Mouse (Mus musculus) ovary, adult 2 months (tissue): Measurements from ENCODE around the gene Rad23a. TPM values are rescaled to one million over a fixed set of nuclear protein-coding genes. Genes with fewer than 3 reads are reported as not detected.

Experiments
- polyA plus RNA-seq: library from polyadenylated mRNA; depleted of rRNA; stranded (reverse); fragments of >200 nt; gene quantifications from 2 replicates; pipeline ENCODE4 v1.2.3, GENCODE M21; 2012; rRNA removed

The Rad23a gene
- 67.1 and 86.6 TPM in 2 replicates for polyA plus RNA-seq

DNA sequence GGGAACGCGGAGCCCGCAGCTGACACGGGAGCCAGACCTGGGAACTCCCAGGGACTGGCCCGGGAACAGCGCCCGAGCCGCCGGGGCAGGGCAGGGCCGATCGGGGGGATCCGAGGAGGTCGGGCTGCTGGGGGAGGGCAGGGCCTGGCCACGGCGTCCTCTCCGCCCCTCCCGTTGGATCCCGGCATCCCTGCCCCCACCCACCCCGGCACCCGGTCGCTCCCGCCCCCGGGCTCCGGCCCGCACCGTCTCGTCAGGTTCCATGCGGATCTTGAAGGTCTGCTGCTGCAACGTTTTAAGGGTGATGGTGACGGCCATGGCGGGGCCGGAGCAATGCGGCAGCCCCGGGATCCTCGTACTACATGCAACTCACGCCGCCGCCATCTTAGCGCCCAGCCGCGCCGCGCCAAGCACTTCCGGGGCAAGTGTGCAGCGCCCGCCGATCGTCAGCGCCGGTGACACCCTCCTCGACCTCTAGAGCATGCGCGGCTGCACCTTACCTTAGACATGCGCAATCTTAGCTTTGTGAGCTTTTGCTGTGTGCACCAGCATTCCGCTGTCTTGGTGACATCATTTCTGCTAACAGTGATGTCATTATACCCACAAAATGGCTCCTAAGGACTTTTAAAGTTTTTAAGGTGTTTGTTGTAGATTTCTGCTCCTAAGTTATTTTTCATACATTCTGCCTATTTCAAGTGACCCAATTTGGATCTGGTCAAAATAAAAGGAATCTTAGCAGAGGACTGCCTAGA, at the start of gene Rad23a:
Gene Rad23a, minus strand, starts transcription at position 418 of the 752 bp plus-strand sequence.

GRCm38 (mm10) chr8:84871376-84872308, 31.2 kb upstream of the Rad23a start, which contains the start of gene Syce2:
TSS of gene Syce2 (plus strand) at chr8:84872111.

GRCm38 (mm10) chr8:84856864-84857441, 16.5 kb upstream of the Rad23a start, which contains the start of gene Farsa:
TSS of gene Farsa (plus strand) at chr8:84856989.

DNA sequence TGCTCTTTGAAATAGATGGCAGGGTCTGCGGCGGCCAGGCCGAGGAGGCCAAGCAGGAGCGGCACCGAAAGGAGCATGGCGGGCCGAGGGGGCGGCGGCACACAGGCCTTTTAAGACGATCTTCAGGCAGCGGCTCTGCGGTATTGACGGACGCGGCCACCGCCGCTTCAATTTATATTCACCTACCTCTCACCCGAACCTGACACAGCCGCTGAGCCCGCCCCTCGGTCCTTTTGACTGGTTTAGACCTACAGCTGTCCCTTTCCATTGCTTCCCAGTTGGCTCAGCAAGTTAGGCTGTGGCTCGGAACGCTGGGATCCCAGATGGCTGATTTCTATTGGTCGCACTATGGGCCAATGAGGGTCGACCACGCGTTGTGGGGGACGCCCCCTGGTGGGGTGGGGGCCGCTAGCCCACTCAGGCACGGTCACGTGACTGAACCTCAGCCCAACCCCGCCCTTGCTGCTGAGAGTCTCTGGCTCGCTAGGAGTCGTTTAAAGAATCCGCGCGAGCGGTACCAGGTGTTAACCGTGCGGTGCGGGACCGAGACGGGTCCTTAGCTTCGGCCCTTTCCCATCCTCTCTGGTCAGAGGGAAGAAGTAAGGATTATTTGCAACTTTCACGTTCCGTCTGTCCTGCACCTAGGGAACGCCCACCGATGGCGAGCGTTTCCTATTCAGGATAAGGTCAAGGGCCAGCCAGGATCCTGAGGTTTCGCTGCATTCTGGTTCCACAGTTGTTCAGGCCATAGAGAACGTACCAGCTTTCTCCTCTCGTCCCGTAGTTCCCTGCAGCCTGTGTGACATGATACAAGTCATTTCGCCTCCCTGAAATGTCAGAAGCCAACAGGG, 6.5 kb upstream of the Rad23a start, which contains the start of gene Calr:
Gene Calr, minus strand, starts transcription at position 213 of the 851 bp plus-strand sequence.

DNA sequence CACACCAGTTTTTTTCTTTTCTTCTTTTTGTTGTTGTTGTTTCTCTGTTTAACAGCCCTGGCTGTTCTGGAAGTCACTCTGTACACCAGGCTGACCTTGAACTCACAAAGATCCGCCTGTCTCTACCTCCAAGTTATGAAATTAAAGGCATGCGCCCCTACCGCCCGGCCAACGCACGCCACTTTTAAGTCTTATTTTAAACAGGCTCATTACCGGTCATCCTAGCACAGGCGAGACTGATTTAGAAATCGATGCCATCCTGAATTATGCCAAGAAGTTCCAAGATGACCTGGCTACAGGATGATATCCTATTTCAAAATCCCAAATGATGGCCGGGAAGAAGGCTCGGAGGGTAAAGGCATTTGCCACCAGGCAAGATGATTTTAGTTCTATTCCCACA, 9.0 kb downstream of the Rad23a start, which contains the start of gene Gadd45gip1:
Gene Gadd45gip1, plus strand, starts transcription at position 33 of the 400 bp plus-strand sequence.

DNA sequence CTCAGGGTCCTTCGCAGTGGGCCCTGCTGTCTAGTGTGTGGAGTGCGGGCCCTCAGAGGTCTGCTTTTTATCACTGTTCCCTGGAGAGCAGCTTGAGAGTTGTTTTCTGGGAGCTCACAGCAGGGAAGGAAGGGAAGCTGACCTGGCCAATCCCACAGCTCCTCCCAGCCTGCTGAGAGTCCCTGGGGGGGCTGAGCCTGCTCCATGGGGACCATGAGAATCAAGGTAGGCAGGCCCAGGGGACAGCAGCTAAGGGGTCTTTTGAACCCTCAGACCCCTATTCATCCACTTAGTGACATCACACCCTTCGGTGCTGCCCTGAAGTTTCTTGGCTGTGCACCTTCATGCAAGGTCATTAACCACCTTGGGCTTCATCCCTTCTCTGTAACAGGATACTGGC, 17.7 kb downstream of the Rad23a start, which contains the start of gene Dand5:
Gene Dand5, minus strand, starts transcription at position 101 of the 400 bp plus-strand sequence.

GRCm38 (mm10) chr8:84799999-84800831, 40.2 kb downstream of the Rad23a start, which contains the start of gene Nfix:
TSS of gene Nfix (minus strand) at chr8:84800344.

Other genes starting within 250 kb of the Rad23a start
- gene Ier2, start 177.8 kb downstream of the Rad23a start, polyA plus RNA-seq: 17.5 and 18.9 TPM in 2 replicates
- gene Trmt1, start 154.4 kb downstream of the Rad23a start, polyA plus RNA-seq: 155 and 174 TPM in 2 replicates
- 196 and 200 TPM in 2 replicates for gene Nacc1, start 152.8 kb downstream of the Rad23a start, polyA plus RNA-seq
- 7.4 and 9.1 TPM in 2 replicates for gene Lyl1, start 139.2 kb downstream of the Rad23a start, polyA plus RNA-seq
- gene G430095P16Rik, start 117.7 kb downstream of the Rad23a start, polyA plus RNA-seq: 0.33 and 0.97 TPM in 2 replicates
- 78.5 and 79.3 TPM in 2 replicates for gene Nfix, start 40.3 kb downstream of the Rad23a start, polyA plus RNA-seq
- 2.2 and 3.9 TPM in 2 replicates for gene Dand5, start 17.8 kb downstream of the Rad23a start, polyA plus RNA-seq
- 111 and 172 TPM in 2 replicates for gene Gadd45gip1, start 9.1 kb downstream of the Rad23a start, polyA plus RNA-seq
- 235 and 272 TPM in 2 replicates for gene Calr, start 6.3 kb upstream of the Rad23a start, polyA plus RNA-seq
- 62.9 and 83.9 TPM in 2 replicates for gene Farsa, start 16.3 kb upstream of the Rad23a start, polyA plus RNA-seq
- gene Syce2, start 31.4 kb upstream of the Rad23a start, polyA plus RNA-seq: 9.6 and 13.0 TPM in 2 replicates
- gene Gcdh, start 53.3 kb upstream of the Rad23a start, polyA plus RNA-seq: 119 and 170 TPM in 2 replicates
- 0.68 and 1.3 TPM in 2 replicates for gene Klf1, start 61.3 kb upstream of the Rad23a start, polyA plus RNA-seq
- 14.7 and 22.8 TPM in 2 replicates for gene Dnase2a, start 67.9 kb upstream of the Rad23a start, polyA plus RNA-seq
- gene Mast1, start 96.7 kb upstream of the Rad23a start, polyA plus RNA-seq: 0.17 and 0.18 TPM in 2 replicates
- 0.12 and 0.22 TPM in 2 replicates for gene Rtbdn, start 106.3 kb upstream of the Rad23a start, polyA plus RNA-seq
- gene Gm49661, start 128.8 kb upstream of the Rad23a start, polyA plus RNA-seq: 3.0 and 4.6 TPM in 2 replicates
- gene Prdx2, start 128.9 kb upstream of the Rad23a start, polyA plus RNA-seq: 272 and 313 TPM in 2 replicates
- gene Rnaseh2a, start 129.1 kb upstream of the Rad23a start, polyA plus RNA-seq: 71.9 and 104 TPM in 2 replicates
- gene Junb, start 138.1 kb upstream of the Rad23a start, polyA plus RNA-seq: 88.0 and 111 TPM in 2 replicates
- 12.0 and 13.4 TPM in 2 replicates for gene Hook2, start 149.9 kb upstream of the Rad23a start, polyA plus RNA-seq
- gene Best2, start 173.9 kb upstream of the Rad23a start, polyA plus RNA-seq: 0.08 and 0.13 TPM in 2 replicates
- gene Asna1, start 184.6 kb upstream of the Rad23a start, polyA plus RNA-seq: 160 and 216 TPM in 2 replicates
- gene Trir, start 186.2 kb upstream of the Rad23a start, polyA plus RNA-seq: 134 and 160 TPM in 2 replicates
- gene Tnpo2, start 196.2 kb upstream of the Rad23a start, polyA plus RNA-seq: 109 and 112 TPM in 2 replicates
- 90.1 and 104 TPM in 2 replicates for gene Fbxw9, start 219.4 kb upstream of the Rad23a start, polyA plus RNA-seq
- 1.8 and 2.4 TPM in 2 replicates for gene Gm5741, start 227.3 kb upstream of the Rad23a start, polyA plus RNA-seq
- 76.3 and 84.0 TPM in 2 replicates for gene Dhps, start 231.1 kb upstream of the Rad23a start, polyA plus RNA-seq
- 138 and 173 TPM in 2 replicates for gene Wdr83os, start 240.1 kb upstream of the Rad23a start, polyA plus RNA-seq
- gene Wdr83, start 240.6 kb upstream of the Rad23a start, polyA plus RNA-seq: 36.8 and 41.0 TPM in 2 replicates
- 58.0 and 71.1 TPM in 2 replicates for gene Man2b1, start 242.6 kb upstream of the Rad23a start, polyA plus RNA-seq